Mouse (Mus musculus) limb, embryonic 15.5 days (tissue): Measurements from ENCODE around the gene Ofcc1. TPM values are rescaled to one million over a fixed set of nuclear protein-coding genes. Genes with fewer than 3 reads are reported as not detected.
A peak's percentile ranks its signal among the peaks of the same experiment; 100 is the strongest.

ENCODE experiments used
- ATAC-seq: fragments of 200-750 bp; cut with Nextera tagmentation; 2 replicates; pipeline ENCODE4 v1.8.0; 2017; ENCODE audit warnings: low read depth, moderate TSS enrichment; ENCODE audit not compliant: insufficient number of reproducible peaks, low FRiP score, low TSS enrichment
- H3K27ac ChIP-seq: fragments of 300-500 bp; sonication (generic); 2 replicates; pipeline ENCODE4 v1.5.1; 2015; ENCODE audit warnings: moderate library complexity, mild to moderate bottlenecking, inconsistent platforms
- H3K27me3 ChIP-seq: fragments of 300-500 bp; sonication (generic); 2 replicates; pipeline ENCODE4 v1.6.1; 2015; ENCODE audit warnings: inconsistent platforms
- H3K36me3 ChIP-seq: fragments of 300-500 bp; sonication (generic); 2 replicates; pipeline ENCODE4 v1.6.1; 2015; ENCODE audit warnings: inconsistent platforms
- H3K4me1 ChIP-seq: fragments of 300-500 bp; sonication (generic); 2 replicates; pipeline ENCODE4 v1.6.1; 2015; ENCODE audit warnings: inconsistent platforms
- H3K4me2 ChIP-seq: fragments of 300-500 bp; sonication (generic); 2 replicates; pipeline ENCODE4 v1.6.1; 2015; ENCODE audit warnings: mild to moderate bottlenecking, inconsistent platforms
- H3K4me3 ChIP-seq: fragments of 300-500 bp; sonication (generic); 2 replicates; pipeline ENCODE4 v1.5.1; 2015; ENCODE audit warnings: mild to moderate bottlenecking, inconsistent platforms
- H3K9ac ChIP-seq: fragments of 300-500 bp; sonication (generic); 2 replicates; pipeline ENCODE4 v1.6.1; 2015; ENCODE audit warnings: inconsistent platforms
- H3K9me3 ChIP-seq: fragments of 300-500 bp; sonication (generic); 2 replicates; pipeline ENCODE4 v1.6.1; 2016; ENCODE audit warnings: inconsistent platforms
- WGBS: fragments of 180-500 bp; shearing (Covaris S2); methylation state at CpG from one replicate; pipeline ENCODE4 v1.1.7; 2015; 5-methylcytosine and 5-hydroxymethylcytosine counted together
- polyA plus RNA-seq: library from polyadenylated mRNA; unstranded; fragments of >200 nt; fragmentation: Nextera tagmentation; extraction: Ambion mirVana; gene quantifications from 2 replicates; pipeline ENCODE4 v1.2.1, GENCODE M21; 2015

The Ofcc1 gene
- polyA plus RNA-seq, 1 experiment from 2014 or later, result 0.06 TPM

DNA sequence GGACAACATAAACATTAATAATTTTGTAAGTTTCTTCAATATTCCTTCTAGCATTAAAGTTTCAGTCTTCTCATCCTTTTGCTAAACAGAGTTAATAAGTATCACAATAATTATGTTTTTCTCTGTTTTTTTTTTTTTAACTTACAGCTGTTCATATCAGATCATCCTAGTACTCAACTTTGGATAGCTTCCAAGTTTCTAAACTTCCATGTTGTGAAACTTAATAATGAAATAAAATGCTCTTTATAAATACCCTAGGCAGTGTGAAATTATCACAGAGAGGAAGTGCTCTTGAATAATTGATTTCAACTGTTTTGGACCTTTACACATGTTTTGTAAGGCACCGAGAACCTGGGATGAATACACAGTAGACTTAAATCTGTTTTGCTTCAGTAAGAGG is 291.2 kb downstream of the Ofcc1 start:
- no peak overlapping the region for H3K27ac ChIP-seq
- no peak overlapping the region for H3K9ac ChIP-seq
- no peak overlapping the region for H3K4me3 ChIP-seq
- no peaks in the 10 kb centered on the region for H3K9me3 ChIP-seq
- 47% methylated on average over 1 of the region's 1 CpGs for WGBS
- H3K36me3 ChIP-seq, result no peaks in the 10 kb centered on the region
- H3K4me1 ChIP-seq, result no peaks in the 10 kb centered on the region
- no peak for ATAC-seq
- H3K4me2 ChIP-seq, result no peak overlapping the region
- H3K27me3 ChIP-seq, result no peaks in the 10 kb centered on the region

DNA sequence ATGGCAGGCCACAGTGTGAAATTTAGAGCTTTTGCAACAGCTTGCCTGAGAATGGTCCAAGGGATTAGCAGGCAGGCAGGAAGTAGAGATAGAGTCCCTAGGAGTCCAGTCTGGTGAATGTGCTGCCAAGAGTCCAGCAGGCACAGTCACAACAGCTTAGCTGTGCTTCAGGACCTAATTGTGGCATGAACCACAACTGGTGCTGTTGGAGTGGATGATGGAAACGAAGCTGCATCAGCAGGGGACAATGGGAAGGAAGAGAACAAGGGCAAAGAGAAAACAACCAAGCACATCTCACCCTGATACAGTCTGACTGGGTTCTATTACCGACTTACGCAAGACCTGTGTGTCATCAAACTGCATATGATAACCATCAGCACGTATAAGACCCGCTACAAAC is 300.0 kb downstream of the Ofcc1 start:
- H3K27ac ChIP-seq, result no peak overlapping the region
- H3K27me3 ChIP-seq, result no peaks in the 10 kb centered on the region
- no peaks in the 10 kb centered on the region for H3K4me1 ChIP-seq
- no peak overlapping the region for H3K4me2 ChIP-seq
- H3K9ac ChIP-seq, result no peak overlapping the region
- no peak overlapping the region for H3K4me3 ChIP-seq
- H3K9me3 ChIP-seq, result no peaks in the 10 kb centered on the region
- no peak for ATAC-seq
- H3K36me3 ChIP-seq, result no peaks in the 10 kb centered on the region
- WGBS, result 80% methylated on average over 5 of the region's 5 CpGs

DNA sequence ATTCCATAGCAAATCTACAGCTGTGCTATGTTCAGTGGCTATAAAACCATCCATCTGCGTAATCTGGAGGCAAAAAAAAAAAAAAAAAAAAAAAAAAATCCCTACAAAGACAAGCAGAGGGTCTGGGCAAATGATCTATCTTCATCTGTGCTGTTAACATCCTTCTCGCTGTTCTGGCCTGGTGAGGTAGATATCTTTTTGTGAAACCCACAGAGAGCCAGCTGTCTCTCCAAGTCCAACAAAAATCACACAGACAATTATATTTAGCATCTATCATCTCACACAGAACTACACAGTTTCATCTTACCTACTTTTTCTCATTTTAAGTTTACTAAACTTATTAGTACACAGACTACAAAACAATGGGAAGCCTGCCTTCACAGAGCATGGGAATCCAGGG is 323.4 kb downstream of the Ofcc1 start:
- Histone ChIP-seq H3K4me3 (no peak overlapping the region), H3K4me2 (no peak overlapping the region), H3K27ac (no peak overlapping the region), H3K9me3 (no peaks in the 10 kb centered on the region), H3K9ac (no peak overlapping the region), H3K36me3 (no peaks in the 10 kb centered on the region), H3K4me1 (no peaks in the 10 kb centered on the region), H3K27me3 (0 out of 2 replicates have a peak, but pooled peaks cover 3% of the 10 kb centered on the region)
- WGBS, result 92% methylated on average over 2 of the region's 2 CpGs
- no peak for ATAC-seq

DNA sequence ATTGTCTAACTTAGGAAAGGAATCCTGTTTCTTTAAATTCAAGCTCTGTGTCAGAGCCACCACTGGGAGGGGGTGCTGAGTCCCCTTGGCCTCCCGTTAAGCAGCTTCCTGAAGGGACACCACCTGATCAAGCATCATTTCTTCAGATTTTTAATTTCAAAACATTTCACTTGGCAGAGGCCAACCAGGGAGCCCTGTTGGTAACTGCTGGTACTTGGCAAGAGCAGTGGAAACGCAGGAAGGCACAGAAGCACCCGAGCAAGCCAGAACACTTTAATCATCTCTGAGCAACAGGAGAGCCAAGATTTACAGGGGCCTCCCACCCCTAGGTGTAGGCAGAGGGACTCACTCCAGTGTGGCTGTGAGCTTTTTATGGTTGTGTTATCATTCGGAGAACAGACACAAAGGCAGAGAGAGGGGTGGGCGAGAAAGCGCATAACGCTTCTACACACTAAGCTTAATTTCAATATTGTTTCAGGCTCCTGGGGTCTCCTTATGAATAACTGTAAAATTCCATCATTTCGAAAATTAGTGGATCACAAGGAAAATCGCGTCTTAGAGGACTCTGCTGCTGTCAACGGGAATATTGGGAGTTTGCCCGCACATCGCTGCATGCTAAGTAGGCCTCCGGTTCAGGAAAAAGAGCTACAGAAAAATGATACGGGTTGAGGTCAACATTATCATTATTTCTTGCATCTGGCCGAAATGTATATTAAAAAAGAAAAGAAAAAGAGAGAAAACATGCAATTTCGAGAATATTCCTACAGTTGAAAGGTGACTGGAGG is 324.1 kb downstream of the Ofcc1 start:
- Histone ChIP-seq H3K4me2 (no peak overlapping the region), H3K36me3 (no peaks in the 10 kb centered on the region), H3K4me1 (no peaks in the 10 kb centered on the region), H3K9ac (no peak overlapping the region), H3K4me3 (no peak overlapping the region), H3K9me3 (no peaks in the 10 kb centered on the region), H3K27ac (no peak overlapping the region), H3K27me3 (0 out of 2 replicates have a peak, but pooled peaks cover 3% of the 10 kb centered on the region)
- 80% methylated on average over 17 of the region's 17 CpGs for WGBS
- ATAC-seq, result 0 out of 2 replicates have a peak, but pooled peaks have one; percentile 10

DNA sequence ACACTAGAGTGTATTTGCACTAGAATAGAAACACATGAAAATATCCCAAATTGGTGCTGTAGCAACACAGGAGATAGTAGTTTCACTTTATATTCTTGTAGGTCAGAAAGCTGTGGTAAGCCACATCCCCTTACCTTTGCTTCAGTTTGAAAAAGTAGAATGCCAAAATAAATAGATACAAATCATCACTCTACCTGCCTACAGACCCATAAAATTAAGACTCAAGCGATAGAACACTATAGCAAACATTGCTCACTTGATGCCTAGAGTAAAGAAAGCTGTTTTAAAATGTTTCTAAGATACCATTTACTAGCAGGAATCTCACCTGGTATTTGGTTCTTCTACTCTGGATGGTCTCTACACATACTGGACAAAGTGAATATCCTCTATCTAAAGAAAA is 331.8 kb downstream of the Ofcc1 start:
- no peak for ATAC-seq
- Histone ChIP-seq H3K9ac (no peak overlapping the region), H3K4me2 (no peak overlapping the region), H3K9me3 (no peaks in the 10 kb centered on the region), H3K27me3 (no peaks in the 10 kb centered on the region), H3K36me3 (no peaks in the 10 kb centered on the region), H3K4me1 (no peaks in the 10 kb centered on the region), H3K4me3 (no peak overlapping the region), H3K27ac (no peak overlapping the region)
- WGBS, result 91% methylated on average over 1 of the region's 1 CpGs

DNA sequence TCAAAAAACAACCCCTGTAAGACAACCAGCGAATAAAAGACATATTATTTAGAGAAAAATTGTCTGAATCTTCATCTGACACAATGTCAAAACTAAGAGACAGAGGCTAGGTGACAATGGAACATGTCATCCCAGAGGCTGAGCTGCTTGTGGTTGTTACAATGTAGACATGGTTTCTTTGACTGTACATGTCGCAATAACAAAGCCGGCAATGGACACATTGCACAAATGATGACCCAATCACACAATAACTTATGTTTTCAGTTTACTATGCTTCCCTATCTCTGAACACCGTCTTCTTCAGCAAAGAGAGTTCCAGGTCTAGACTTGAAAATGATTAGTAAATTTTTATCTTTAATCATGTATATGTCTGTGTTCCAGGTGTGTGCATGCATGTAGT is 332.4 kb downstream of the Ofcc1 start:
- no peak for ATAC-seq
- H3K4me2 ChIP-seq, result no peak overlapping the region
- H3K4me1 ChIP-seq, result no peaks in the 10 kb centered on the region
- no peak overlapping the region for H3K4me3 ChIP-seq
- H3K27me3 ChIP-seq, result no peaks in the 10 kb centered on the region
- H3K9me3 ChIP-seq, result no peaks in the 10 kb centered on the region
- H3K9ac ChIP-seq, result no peak overlapping the region
- WGBS, result 93% methylated on average over 4 of the region's 4 CpGs
- H3K36me3 ChIP-seq, result no peaks in the 10 kb centered on the region
- no peak overlapping the region for H3K27ac ChIP-seq

DNA sequence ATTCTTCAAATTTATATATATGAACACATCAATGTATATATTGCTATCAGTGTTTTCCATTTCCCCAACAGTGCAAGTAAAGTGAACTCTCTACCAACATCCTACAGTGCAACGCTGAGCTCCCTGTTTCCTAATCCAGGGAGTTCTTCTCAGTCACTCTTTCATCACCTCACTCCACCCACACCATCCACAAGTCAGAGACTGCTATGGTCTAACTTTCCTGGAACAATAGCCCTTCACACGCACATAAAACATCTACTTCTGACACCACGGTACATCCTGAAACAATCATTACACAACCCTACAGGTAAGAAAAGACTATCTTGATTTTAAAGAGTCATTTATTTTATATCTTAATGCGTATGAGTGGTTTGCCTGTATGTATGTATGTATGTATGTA is 335.4 kb downstream of the Ofcc1 start:
- WGBS, result 90% methylated on average over 4 of the region's 4 CpGs

DNA sequence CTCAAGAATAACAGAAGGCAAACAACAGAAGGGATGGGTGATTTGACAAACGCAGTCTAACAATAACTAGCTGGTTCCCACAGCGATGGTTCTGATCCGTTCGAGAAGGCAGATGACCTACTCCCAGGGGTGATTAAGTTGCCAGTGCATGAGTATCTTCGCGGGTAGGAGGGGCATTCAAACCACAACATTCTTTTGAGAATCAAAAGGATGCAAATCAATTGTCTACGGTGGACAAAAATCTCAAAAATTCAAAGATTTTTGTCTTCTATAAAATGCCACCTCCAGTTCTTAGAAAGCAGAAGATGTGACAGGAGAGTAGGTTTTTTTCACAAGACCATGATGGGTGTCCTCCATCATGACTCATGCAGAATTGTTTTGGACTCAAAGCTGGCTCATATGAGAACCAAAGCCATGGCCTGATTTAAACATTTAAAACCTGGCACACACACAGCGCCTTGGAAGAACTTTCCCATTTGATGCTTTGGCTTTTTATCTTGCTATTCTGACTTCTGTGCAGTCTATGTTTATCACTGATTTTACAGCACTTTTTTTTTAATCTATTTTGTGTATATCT is 338.0 kb downstream of the Ofcc1 start:
- no peaks in the 10 kb centered on the region for H3K9me3 ChIP-seq
- no peak overlapping the region for H3K4me3 ChIP-seq
- no peak overlapping the region for H3K9ac ChIP-seq
- no peaks in the 10 kb centered on the region for H3K4me1 ChIP-seq
- no peak overlapping the region for H3K27ac ChIP-seq
- ATAC-seq, result no peak
- H3K4me2 ChIP-seq, result no peak overlapping the region
- H3K27me3 ChIP-seq, result no peaks in the 10 kb centered on the region
- 78% methylated on average over 8 of the region's 8 CpGs for WGBS
- H3K36me3 ChIP-seq, result no peaks in the 10 kb centered on the region

More for the DNA sequence above, 335.4 kb downstream of the Ofcc1 start:
- Histone ChIP-seq H3K9me3 (no peaks in the 10 kb centered on the region), H3K4me3 (no peak overlapping the region), H3K27me3 (no peaks in the 10 kb centered on the region), H3K4me1 (no peaks in the 10 kb centered on the region), H3K36me3 (no peaks in the 10 kb centered on the region), H3K27ac (no peak overlapping the region), H3K4me2 (no peak overlapping the region), H3K9ac (no peak overlapping the region)
- ATAC-seq, result no peak

DNA sequence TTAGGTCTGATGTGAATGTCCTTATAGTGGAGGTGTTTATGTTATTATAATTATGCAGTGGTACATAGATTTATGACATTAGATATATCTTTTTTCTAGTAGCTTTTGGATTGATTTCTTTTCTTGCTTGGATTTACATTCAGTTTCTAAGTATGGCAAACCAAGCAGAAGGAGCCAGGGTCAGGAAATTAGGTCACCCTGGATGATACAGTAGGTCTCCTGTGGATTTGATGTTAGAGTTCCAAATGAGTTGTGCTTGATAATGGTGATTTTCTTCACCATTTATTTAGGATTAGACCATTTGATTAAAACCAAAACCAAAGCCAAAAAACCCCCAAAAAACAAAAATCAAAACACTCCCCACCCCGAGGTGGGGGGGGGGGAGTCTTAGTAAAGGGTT is 338.6 kb downstream of the Ofcc1 start:
- H3K27ac ChIP-seq, result no peak overlapping the region
- H3K9me3 ChIP-seq, result no peaks in the 10 kb centered on the region
- no peaks in the 10 kb centered on the region for H3K4me1 ChIP-seq
- H3K4me2 ChIP-seq, result no peak overlapping the region
- H3K9ac ChIP-seq, result no peak overlapping the region
- WGBS, result 77% methylated on average over 1 of the region's 1 CpGs
- H3K36me3 ChIP-seq, result no peaks in the 10 kb centered on the region
- ATAC-seq, result no peak
- H3K27me3 ChIP-seq, result no peaks in the 10 kb centered on the region
- no peak overlapping the region for H3K4me3 ChIP-seq

DNA sequence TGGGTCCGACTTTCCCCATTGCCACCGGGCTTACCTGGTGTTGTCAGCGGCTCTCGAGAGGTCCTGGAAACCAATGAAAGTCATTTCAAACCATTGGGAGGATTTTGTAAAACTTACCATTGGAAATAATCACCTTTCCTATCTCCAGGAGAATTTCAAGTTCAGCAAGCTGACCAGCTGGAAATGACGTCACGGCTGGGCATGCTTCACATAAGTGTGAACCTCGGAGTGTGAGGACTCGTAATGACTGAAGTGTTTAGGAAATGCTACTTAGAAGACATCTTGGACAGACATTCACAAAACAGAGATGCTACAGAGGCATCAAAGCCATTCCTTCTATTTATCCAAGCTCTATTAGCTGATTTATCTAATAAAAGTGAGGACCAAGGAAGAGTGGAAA is 361.0 kb downstream of the Ofcc1 start:
- H3K9me3 ChIP-seq, result no peaks in the 10 kb centered on the region
- WGBS, result 76% methylated on average over 8 of the region's 8 CpGs

DNA sequence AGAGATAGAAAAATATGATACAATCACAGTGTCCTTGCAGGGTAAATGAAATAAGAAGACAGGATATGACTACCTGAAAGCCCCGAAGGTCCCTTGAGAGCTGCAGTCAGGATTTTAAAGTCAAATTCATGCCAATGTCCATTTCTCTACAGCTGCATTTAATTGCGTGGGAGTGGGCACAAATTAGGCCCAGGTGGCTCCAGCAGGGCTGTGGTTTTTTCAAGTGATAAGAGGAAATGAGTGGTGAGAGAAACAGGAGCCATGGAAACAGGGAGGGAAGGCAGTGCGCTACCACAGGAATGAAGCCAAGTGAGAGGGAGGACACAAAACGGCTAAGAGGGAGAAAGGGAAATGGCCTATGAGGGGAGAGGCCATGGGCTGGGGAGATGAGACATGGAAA is 363.3 kb downstream of the Ofcc1 start:
- Histone ChIP-seq H3K4me1 (no peaks in the 10 kb centered on the region), H3K27ac (no peak overlapping the region), H3K9me3 (no peaks in the 10 kb centered on the region), H3K9ac (no peak overlapping the region), H3K4me3 (no peak overlapping the region), H3K36me3 (no peaks in the 10 kb centered on the region), H3K27me3 (no peaks in the 10 kb centered on the region), H3K4me2 (no peak overlapping the region)
- no peak for ATAC-seq
- WGBS, result 32% methylated on average over 4 of the region's 4 CpGs

More for the DNA sequence above, 361.0 kb downstream of the Ofcc1 start:
- Histone ChIP-seq H3K27ac (no peak overlapping the region), H3K27me3 (no peaks in the 10 kb centered on the region), H3K4me1 (no peaks in the 10 kb centered on the region), H3K36me3 (no peaks in the 10 kb centered on the region), H3K4me3 (no peak overlapping the region), H3K4me2 (no peak overlapping the region), H3K9ac (no peak overlapping the region)
- ATAC-seq, result no peak

DNA sequence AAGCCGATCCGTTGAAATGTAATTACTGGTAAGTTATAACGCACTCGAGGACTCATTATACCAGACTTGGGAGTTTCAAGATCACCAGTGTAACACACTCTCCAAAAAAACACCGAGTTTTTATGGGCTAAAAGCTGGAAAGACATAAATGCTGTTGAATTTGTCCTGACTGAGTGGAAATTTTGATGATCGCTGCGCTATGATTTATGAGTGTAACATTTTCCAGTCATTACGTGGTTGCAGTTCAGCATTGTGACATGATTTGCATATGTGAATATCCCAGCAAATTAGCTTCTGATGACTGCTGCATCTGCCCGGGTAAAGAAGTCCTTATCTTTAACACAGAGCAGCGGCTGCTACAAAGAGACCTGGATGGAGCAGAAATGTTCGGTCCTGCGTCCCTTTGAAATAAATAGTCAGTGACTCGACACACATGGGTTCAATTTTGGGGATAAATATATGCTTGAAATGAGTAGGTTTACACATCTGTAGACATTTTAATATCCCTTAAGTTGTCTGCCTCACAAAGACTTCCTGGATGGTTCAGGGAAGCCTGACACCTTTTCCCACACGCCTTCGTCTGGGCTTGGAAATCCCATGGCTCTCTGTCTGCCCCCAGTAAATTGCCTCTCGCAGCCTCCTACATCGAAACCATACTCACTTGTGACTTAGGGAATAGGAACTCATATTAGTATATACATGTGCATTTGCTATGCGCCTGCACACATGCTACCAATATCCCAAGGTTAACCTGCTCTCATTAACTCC is 381.8 kb downstream of the Ofcc1 start:
- Histone ChIP-seq H3K36me3 (no peaks in the 10 kb centered on the region), H3K4me2 (peak overlapping the region; percentile 32)
- WGBS, result 16% methylated on average over 18 of the region's 18 CpGs

More for the DNA sequence above, 381.8 kb downstream of the Ofcc1 start:
- no peak for ATAC-seq
- H3K9me3 ChIP-seq, result no peaks in the 10 kb centered on the region
- no peak overlapping the region for H3K9ac ChIP-seq
- no peak overlapping the region for H3K4me3 ChIP-seq
- H3K27ac ChIP-seq, result no peak overlapping the region
- no peaks in the 10 kb centered on the region; the same call in 1 of the 2 replicates for H3K27me3 ChIP-seq
- H3K4me1 ChIP-seq, result 0 out of 2 replicates have a peak, but pooled peaks cover 7% of the 10 kb centered on the region
